Mouse (Mus musculus): Measurements from ENCODE around the gene Chrm2. TPM values are rescaled to one million over a fixed set of nuclear protein-coding genes. Genes with fewer than 3 reads are reported as not detected.

Gene Chrm2
- polyA plus RNA-seq (2012; rRNA removed), result 1.4 and 2.4 TPM in 2 replicates

GRCm38 (mm10) chr6:36387612-36388400, at the start of gene Chrm2:
Gene Chrm2, plus strand, starts transcription at chr6:36388084.

